Mouse (Mus musculus) ovary, postnatal 36 days (tissue): ENCODE measurements around the gene D430042O09Rik.
"Not testable (repeated sequence)": the region's sequence is repeated elsewhere in the genome, so short reads cannot be mapped to it uniquely, and the experiment has no call there.

Experiments used
- DNase-seq: peaks from one replicate; pipeline ENCODE4 v3.0.0; 2022; ENCODE audit warnings: low spot score, mixed read lengths

D430042O09Rik gene

GRCm38 (mm10) chr7:125707593-125708022 is at the start of gene D430042O09Rik, which contains the start of gene Gtf3c1:
Gene D430042O09Rik, plus strand, starts transcription at chr7:125707888.
Gene Gtf3c1, minus strand, starts transcription at chr7:125707780.
- DNase-seq, result peak; percentile 100

- DNase-seq, result no peak
Measured at GRCm38 (mm10) chr7:125663654-125664053, 44.0 kb upstream of the D430042O09Rik start.

GRCm38 (mm10) chr7:125670865-125671264 is 36.8 kb upstream of the D430042O09Rik start:
- DNase-seq, result no peak

- DNase-seq, result no peak
Measured at GRCm38 (mm10) chr7:125671396-125671795, 36.3 kb upstream of the D430042O09Rik start.

GRCm38 (mm10) chr7:125674916-125675315 is 32.8 kb upstream of the D430042O09Rik start:
- no peak for DNase-seq

GRCm38 (mm10) chr7:125678756-125679155 is 28.9 kb upstream of the D430042O09Rik start:
- DNase-seq, result no peak

- no peak for DNase-seq
Measured at GRCm38 (mm10) chr7:125679936-125680335, 27.8 kb upstream of the D430042O09Rik start.

- no peak for DNase-seq
Measured at GRCm38 (mm10) chr7:125690516-125690915, 17.2 kb upstream of the D430042O09Rik start.

GRCm38 (mm10) chr7:125694056-125694455 is 13.6 kb upstream of the D430042O09Rik start:
- DNase-seq, result no peak

GRCm38 (mm10) chr7:125702791-125703190 is 4.9 kb upstream of the D430042O09Rik start:
- no peak for DNase-seq

- peak; percentile 71 for DNase-seq
Measured at GRCm38 (mm10) chr7:125707186-125707585, 502 bp upstream of the D430042O09Rik start.

- DNase-seq, result no peak
Measured at GRCm38 (mm10) chr7:125708100-125708499, 412 bp downstream of the D430042O09Rik start.

- DNase-seq, result not testable (repeated sequence)
Measured at GRCm38 (mm10) chr7:125713542-125714055, 5.9 kb downstream of the D430042O09Rik start.

- DNase-seq, result no peak
Measured at GRCm38 (mm10) chr7:125714803-125715202, 7.1 kb downstream of the D430042O09Rik start.

GRCm38 (mm10) chr7:125716724-125717123 is 9.0 kb downstream of the D430042O09Rik start:
- no peak for DNase-seq

GRCm38 (mm10) chr7:125717612-125718011 is 9.9 kb downstream of the D430042O09Rik start:
- DNase-seq, result no peak

- DNase-seq, result no peak
Measured at GRCm38 (mm10) chr7:125720370-125720769, 12.7 kb downstream of the D430042O09Rik start.

GRCm38 (mm10) chr7:125721033-125721432 is 13.3 kb downstream of the D430042O09Rik start:
- DNase-seq, result no peak

- DNase-seq, result no peak
Measured at GRCm38 (mm10) chr7:125722127-125722526, 14.4 kb downstream of the D430042O09Rik start.

GRCm38 (mm10) chr7:125723189-125723972 is 15.7 kb downstream of the D430042O09Rik start:
- DNase-seq, result no peak

GRCm38 (mm10) chr7:125731679-125732078 is 24.0 kb downstream of the D430042O09Rik start:
- DNase-seq, result no peak

GRCm38 (mm10) chr7:125733791-125734190 is 26.1 kb downstream of the D430042O09Rik start:
- DNase-seq, result no peak

GRCm38 (mm10) chr7:125736366-125737015 is 28.8 kb downstream of the D430042O09Rik start:
- DNase-seq, result no peak
